Mouse (Mus musculus) kidney, postnatal 0 days (tissue): ENCODE data around the gene Pde4d. TPM values are rescaled to one million over a fixed set of nuclear protein-coding genes. Genes with fewer than 3 reads are reported as not detected.

ENCODE experiments used
- ATAC-seq: fragments of 200-750 bp; cut with Nextera tagmentation; replicated peaks from 2 replicates; pipeline ENCODE4 v1.8.0; 2017; ENCODE audit warnings: low read depth, moderate number of reproducible peaks, moderate TSS enrichment, moderate library complexity; ENCODE audit not compliant: low FRiP score
- DNase-seq: peaks from one replicate; pipeline ENCODE4 v3.0.0-alpha.2; 2016; ENCODE audit warnings: low spot score
- H3K27ac ChIP-seq: fragments of 300-500 bp; sonication (generic); 2 replicates; pipeline ENCODE4 v1.5.1; 2014; ENCODE audit warnings: mild to moderate bottlenecking
- H3K27me3 ChIP-seq: fragments of 300-500 bp; sonication (generic); 2 replicates; pipeline ENCODE4 v1.6.1; 2014; ENCODE audit warnings: low read length, mixed read lengths; ENCODE audit not compliant: insufficient read depth
- H3K36me3 ChIP-seq: fragments of 300-500 bp; sonication (generic); 2 replicates; pipeline ENCODE4 v1.6.1; 2014; ENCODE audit warnings: low read length, mixed read lengths; ENCODE audit not compliant: insufficient read depth
- H3K4me1 ChIP-seq: fragments of 300-500 bp; sonication (generic); replicated peaks from 2 replicates; pipeline ENCODE4 v1.6.1; 2014; ENCODE audit warnings: antibody characterized with exemption, low read length, mixed read lengths; ENCODE audit not compliant: insufficient read depth
- H3K4me2 ChIP-seq: fragments of 300-500 bp; sonication (generic); 2 replicates; pipeline ENCODE4 v1.6.1; 2014; ENCODE audit warnings: mild to moderate bottlenecking, low read length, moderate library complexity, mixed read lengths
- H3K4me3 ChIP-seq: fragments of 300-500 bp; sonication (generic); replicated peaks from 2 replicates; pipeline ENCODE4 v1.5.1; 2014; ENCODE audit warnings: low read depth, low read length
- H3K9ac ChIP-seq: fragments of 300-500 bp; sonication (generic); 2 replicates; pipeline ENCODE4 v1.6.1; 2014; ENCODE audit warnings: low read depth, low read length
- H3K9me3 ChIP-seq: fragments of 300-500 bp; sonication (generic); replicated peaks from 2 replicates; pipeline ENCODE4 v1.6.1; 2016; ENCODE audit warnings: low read length, inconsistent platforms, mixed read lengths
- CTCF ChIP-seq: IDR thresholded peaks from 2 replicates; pipeline ENCODE4 v1.5.1; 2016; ENCODE audit warnings: antibody characterized with exemption, low read depth, mild to moderate bottlenecking, moderate library complexity
- WGBS: fragments of 180-500 bp; shearing (Covaris S2); extraction: QIAGEN DNeasy Blood & Tissue Kit; methylation state at CpG from one replicate; pipeline ENCODE4 v1.1.7; 2014; 5-methylcytosine and 5-hydroxymethylcytosine counted together
- polyA plus RNA-seq: library from polyadenylated mRNA; unstranded; fragments of >200 nt; fragmentation: Nextera tagmentation; extraction: Ambion mirVana; gene quantifications from 2 replicates; pipeline ENCODE4 v1.2.1, GENCODE M21; 2015

Pde4d gene
- polyA plus RNA-seq, 1 experiment from 2014 or later: 7.1 TPM

DNA sequence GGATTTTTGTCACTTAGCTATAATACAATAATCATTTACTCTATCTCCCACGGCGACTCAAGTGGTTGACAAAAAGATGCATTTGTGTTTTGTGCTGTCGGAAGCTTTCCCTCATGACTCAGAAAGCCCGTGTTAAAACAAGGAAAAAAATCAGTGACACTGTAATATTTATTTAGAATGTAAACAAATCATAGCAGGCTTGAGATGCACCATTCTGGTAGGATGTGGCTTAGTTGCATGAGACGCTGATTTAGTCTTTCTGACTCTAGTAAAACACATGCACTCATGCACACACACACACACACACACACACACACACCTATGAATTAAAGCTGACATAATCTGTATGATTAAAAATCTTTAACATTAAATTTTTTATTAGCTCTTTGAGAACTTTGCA, 924.7 kb downstream of the Pde4d start:
- no peak overlapping the region for H3K9ac ChIP-seq
- no peaks in the 10 kb centered on the region for H3K36me3 ChIP-seq
- H3K4me2 ChIP-seq: no peak overlapping the region
- H3K27me3 ChIP-seq: no peaks in the 10 kb centered on the region
- WGBS: 72% methylated on average over 5 of the region's 5 CpGs
- TF ChIP-seq CTCF: no peak
- no peak for ATAC-seq
- no peak overlapping the region for H3K4me3 ChIP-seq
- no peaks in the 10 kb centered on the region; the same call in 1 of the 2 replicates for H3K9me3 ChIP-seq
- H3K27ac ChIP-seq: no peak overlapping the region
- DNase-seq: no peak
- no peaks in the 10 kb centered on the region for H3K4me1 ChIP-seq

DNA sequence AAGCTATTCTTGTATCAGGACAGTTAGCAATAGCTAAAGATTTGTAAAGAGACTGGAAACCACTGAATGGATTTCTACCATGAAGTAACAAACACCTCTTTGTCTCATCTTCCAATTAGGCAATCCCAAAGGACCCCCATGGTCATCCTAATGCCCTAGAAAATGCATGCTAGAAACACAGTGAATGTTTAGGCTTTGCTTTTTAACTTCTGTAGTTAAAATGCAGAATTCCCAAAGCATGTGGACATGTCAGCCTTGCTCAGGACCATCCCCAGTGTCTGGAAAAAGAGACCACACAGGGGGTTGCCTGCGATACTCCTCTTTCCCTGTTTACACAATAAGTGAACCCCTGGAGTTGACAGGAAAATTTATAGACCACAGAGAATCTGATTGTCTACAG, 926.9 kb downstream of the Pde4d start:
- 23% methylated on average over 1 of the region's 1 CpGs for WGBS
- no peak for TF ChIP-seq CTCF

DNA sequence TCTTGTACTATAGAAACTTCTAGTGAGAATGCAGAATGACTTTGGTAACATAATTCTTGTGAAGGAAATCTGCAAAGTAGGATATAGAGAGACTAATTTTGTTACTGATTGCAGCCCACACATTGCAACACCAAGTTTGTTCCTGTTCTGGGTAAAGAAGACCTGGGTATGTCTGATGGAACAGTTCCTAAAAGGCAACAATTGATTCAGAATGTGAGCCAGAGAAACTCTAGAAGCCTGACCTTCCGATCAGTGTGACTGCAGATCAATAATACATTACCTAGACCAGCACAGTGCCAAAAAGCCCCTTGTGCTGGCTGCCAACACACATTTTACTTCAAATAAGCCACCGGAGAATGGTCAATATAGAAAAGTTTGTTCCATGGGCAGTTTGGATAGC, 930.4 kb downstream of the Pde4d start:
- Histone ChIP-seq H3K36me3 (no peaks in the 10 kb centered on the region), H3K9me3 (no peaks in the 10 kb centered on the region), H3K9ac (no peak overlapping the region), H3K4me1 (no peaks in the 10 kb centered on the region), H3K4me2 (no peak overlapping the region), H3K4me3 (no peak overlapping the region), H3K27ac (no peak overlapping the region), H3K27me3 (no peaks in the 10 kb centered on the region)
- DNase-seq (no peak), ATAC-seq (no peak)
- 96% methylated on average over 2 of the region's 2 CpGs for WGBS
- TF ChIP-seq CTCF: no peak

More for the DNA sequence above, 926.9 kb downstream of the Pde4d start:
- H3K4me2 ChIP-seq: no peak overlapping the region
- no peaks in the 10 kb centered on the region for H3K4me1 ChIP-seq
- ATAC-seq (no peak), DNase-seq (no peak)
- no peak overlapping the region for H3K27ac ChIP-seq
- H3K4me3 ChIP-seq: no peak overlapping the region
- no peaks in the 10 kb centered on the region; the same call in 1 of the 2 replicates for H3K9me3 ChIP-seq
- no peak overlapping the region for H3K9ac ChIP-seq
- no peaks in the 10 kb centered on the region for H3K36me3 ChIP-seq
- no peaks in the 10 kb centered on the region for H3K27me3 ChIP-seq

DNA sequence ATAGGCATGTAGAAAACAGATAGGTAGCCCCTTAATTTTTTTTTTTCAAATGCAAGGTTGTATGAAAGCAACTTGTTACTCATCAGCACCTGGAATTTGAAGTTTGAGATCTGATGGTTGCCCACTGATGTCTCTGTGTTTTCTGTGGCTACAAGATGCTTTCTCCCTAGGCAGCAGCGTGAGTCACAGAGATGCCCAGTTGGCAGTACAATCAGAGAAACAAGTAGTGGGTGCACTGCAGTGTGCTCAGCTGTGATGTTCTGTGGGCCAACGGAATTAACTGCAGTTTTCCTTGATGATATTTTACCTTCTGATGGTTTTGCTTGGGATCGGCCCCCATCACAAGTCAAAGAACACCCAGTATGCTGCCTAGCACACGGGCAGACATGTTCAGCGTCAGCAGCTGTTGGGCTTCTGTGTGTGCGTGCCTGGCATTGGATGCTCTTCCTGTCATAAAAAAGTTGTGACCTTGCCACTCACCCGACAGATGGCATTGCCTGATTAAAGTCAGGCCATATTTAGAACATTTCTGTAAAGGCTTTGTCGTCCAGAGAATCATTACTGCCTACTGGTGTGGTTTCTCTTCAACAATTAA, 939.0 kb downstream of the Pde4d start:
- WGBS: 26% methylated on average over 8 of the region's 8 CpGs

GRCm38 (mm10) chr13:109402396-109402795, 952.6 kb downstream of the Pde4d start:
- Histone ChIP-seq H3K9ac (no peak overlapping the region), H3K9me3 (no peaks in the 10 kb centered on the region), H3K27me3 (no peaks in the 10 kb centered on the region), H3K4me3 (no peak overlapping the region), H3K36me3 (no peaks in the 10 kb centered on the region), H3K4me1 (no peaks in the 10 kb centered on the region), H3K4me2 (no peak overlapping the region), H3K27ac (no peak overlapping the region)
- no peak for DNase-seq
- no peak for TF ChIP-seq CTCF
- ATAC-seq: no peak
- WGBS: 79% methylated on average over 4 of the region's 4 CpGs

More for the DNA sequence above, 939.0 kb downstream of the Pde4d start:
- Histone ChIP-seq H3K27me3 (no peaks in the 10 kb centered on the region), H3K4me2 (no peak overlapping the region), H3K36me3 (no peaks in the 10 kb centered on the region), H3K4me3 (no peak overlapping the region), H3K4me1 (0 out of 2 replicates have a peak, but pooled peaks cover 4% of the 10 kb centered on the region), H3K9ac (no peak overlapping the region), H3K9me3 (no peaks in the 10 kb centered on the region), H3K27ac (no peak overlapping the region)
- TF ChIP-seq CTCF: no peak
- ATAC-seq (no peak), DNase-seq (peak; percentile 24)

DNA sequence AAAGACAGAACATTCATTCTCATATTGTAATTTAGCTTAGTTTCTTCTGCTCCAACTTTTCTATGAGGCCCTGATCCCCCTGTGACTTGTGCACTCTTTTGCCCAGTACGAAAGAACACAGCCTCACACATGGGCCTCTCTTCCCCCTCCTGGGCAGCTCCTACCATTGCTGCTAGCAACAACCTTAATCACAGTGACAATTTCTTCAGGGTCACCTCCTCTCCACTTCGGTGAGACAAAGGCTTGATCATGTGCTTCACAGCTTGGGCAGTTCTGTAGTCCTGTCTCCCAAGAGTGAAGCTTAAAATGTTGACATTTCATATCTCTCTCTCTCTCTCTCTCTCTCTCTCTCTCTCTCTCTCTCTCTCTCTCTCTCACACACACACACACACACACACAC, 953.2 kb downstream of the Pde4d start:
- 50% methylated on average over 2 of the region's 2 CpGs for WGBS
- TF ChIP-seq CTCF: no peak
- Histone ChIP-seq H3K27ac (no peak overlapping the region), H3K4me2 (no peak overlapping the region), H3K4me3 (no peak overlapping the region), H3K4me1 (no peaks in the 10 kb centered on the region), H3K9me3 (no peaks in the 10 kb centered on the region), H3K9ac (no peak overlapping the region), H3K27me3 (no peaks in the 10 kb centered on the region), H3K36me3 (no peaks in the 10 kb centered on the region)
- no peak for ATAC-seq
- no peak for DNase-seq

GRCm38 (mm10) chr13:109406341-109406740, 956.6 kb downstream of the Pde4d start:
- H3K4me3 ChIP-seq: no peak overlapping the region
- no peaks in the 10 kb centered on the region for H3K36me3 ChIP-seq
- no peak for TF ChIP-seq CTCF
- WGBS: 91% methylated on average over 8 of the region's 8 CpGs
- H3K4me2 ChIP-seq: no peak overlapping the region
- H3K27ac ChIP-seq: no peak overlapping the region
- no peaks in the 10 kb centered on the region for H3K27me3 ChIP-seq
- H3K4me1 ChIP-seq: no peaks in the 10 kb centered on the region
- no peak overlapping the region for H3K9ac ChIP-seq
- no peak for DNase-seq
- H3K9me3 ChIP-seq: no peaks in the 10 kb centered on the region
- no peak for ATAC-seq
